Mouse (Mus musculus): ENCODE measurements around the gene Hpse2.

DNA sequence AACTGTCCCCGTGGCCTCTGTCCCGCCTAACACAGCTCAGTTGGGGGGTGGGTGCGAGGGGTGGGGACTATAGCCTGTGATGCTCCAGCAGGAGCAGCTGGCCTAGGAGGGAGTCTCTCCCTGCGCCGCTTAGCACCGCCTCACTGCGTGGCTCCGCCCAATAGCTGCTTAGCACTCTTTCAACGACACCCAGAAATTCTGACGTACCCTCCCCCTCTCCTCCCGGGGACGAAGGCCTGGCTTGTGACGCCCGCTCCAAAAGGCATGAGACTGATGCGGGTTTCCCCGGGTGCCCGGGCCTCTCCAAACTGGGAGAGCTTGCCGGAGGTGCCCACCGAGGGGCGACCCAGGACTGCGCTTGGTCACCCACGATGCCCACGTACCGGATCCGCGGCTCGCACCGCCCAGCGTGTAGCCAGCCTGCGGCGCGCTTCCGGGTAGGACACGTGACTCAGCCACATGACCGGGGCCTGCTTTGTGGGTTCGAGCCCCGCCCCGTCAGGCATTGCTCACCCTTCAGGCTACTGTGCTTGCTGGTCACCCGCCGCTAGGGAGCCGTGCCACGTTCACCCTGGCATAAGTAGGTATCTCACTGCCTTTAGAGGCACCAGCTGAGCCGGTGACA, 608.5 kb downstream of the Hpse2 start, which contains the start of gene Hps1:
- TF ChIP-seq CHD2 (IDR thresholded peaks at IDR 0.05; ENCODE audit: low read depth, low read length) (no peak), HCFC1 (IDR thresholded peaks at IDR 0.05; ENCODE audit: borderline replicate concordance, insufficient read depth, low read length) (peak; percentile 57; the same call in 1 of the 2 replicates), MAFK (IDR thresholded peaks at IDR 0.05; ENCODE audit: insufficient read depth, low read depth, low read length) (0 out of 2 replicates have a peak, but pooled peaks have one; percentile 3)
